Mouse (Mus musculus) intestine, postnatal 0 days (tissue): Measurements from ENCODE around the gene Fam131c. TPM values are rescaled to one million over a fixed set of nuclear protein-coding genes. Genes with fewer than 3 reads are reported as not detected.

Experiments used
- ATAC-seq: fragments of 200-750 bp; cut with Nextera tagmentation; 2 replicates; pipeline ENCODE4 v1.8.0; 2017; ENCODE audit warnings: mild to moderate bottlenecking, moderate TSS enrichment, moderate library complexity
- H3K27ac ChIP-seq: fragments of 300-500 bp; sonication (generic); 2 replicates; pipeline ENCODE4 v1.5.1; 2014; ENCODE audit warnings: mild to moderate bottlenecking, low read depth, low read length, moderate library complexity
- H3K27me3 ChIP-seq: fragments of 300-500 bp; sonication (generic); replicated peaks from 2 replicates; pipeline ENCODE4 v1.6.1; 2014; ENCODE audit warnings: low read length, mixed read lengths; ENCODE audit not compliant: control insufficient read depth, insufficient read depth
- H3K36me3 ChIP-seq: fragments of 300-500 bp; sonication (generic); 2 replicates; pipeline ENCODE4 v1.6.1; 2014; ENCODE audit warnings: mild to moderate bottlenecking, moderate library complexity; ENCODE audit not compliant: control insufficient read depth, insufficient read depth
- H3K4me1 ChIP-seq: fragments of 300-500 bp; sonication (generic); replicated peaks from 2 replicates; pipeline ENCODE4 v1.6.1; 2014; ENCODE audit warnings: antibody characterized with exemption, low read length, mixed read lengths; ENCODE audit not compliant: control insufficient read depth, insufficient read depth
- H3K4me2 ChIP-seq: fragments of 300-500 bp; sonication (generic); replicated peaks from 2 replicates; pipeline ENCODE4 v1.6.1; 2014; ENCODE audit warnings: low read depth, mild to moderate bottlenecking, moderate library complexity
- H3K4me3 ChIP-seq: fragments of 300-500 bp; sonication (generic); 2 replicates; pipeline ENCODE4 v1.5.1; 2014; ENCODE audit warnings: low read depth, low read length
- H3K9ac ChIP-seq: fragments of 300-500 bp; sonication (generic); 2 replicates; pipeline ENCODE4 v1.6.1; 2014; ENCODE audit warnings: mild to moderate bottlenecking, low read depth, low read length
- H3K9me3 ChIP-seq: fragments of 300-500 bp; sonication (generic); 2 replicates; pipeline ENCODE4 v1.6.1; 2016; ENCODE audit warnings: mixed run types; ENCODE audit not compliant: control insufficient read depth
- CTCF ChIP-seq: sonication (generic); IDR thresholded peaks from 2 replicates; pipeline ENCODE4 v1.5.1; 2016; ENCODE audit warnings: low read depth, mild to moderate bottlenecking, control low read depth, antibody characterized with exemption, moderate library complexity
- WGBS: fragments of 180-500 bp; shearing (Covaris S2); extraction: QIAGEN DNeasy Blood & Tissue Kit; methylation state at CpG from one replicate; pipeline ENCODE4 v1.1.7; 2014; 5-methylcytosine and 5-hydroxymethylcytosine counted together
- polyA plus RNA-seq: library from polyadenylated mRNA; unstranded; fragments of >200 nt; fragmentation: Nextera tagmentation; extraction: Ambion mirVana; gene quantifications from 2 replicates; pipeline ENCODE4 v1.2.1, GENCODE M21; 2015

The Fam131c gene
- polyA plus RNA-seq, 1 experiment from 2014 or later = 1.4 TPM

DNA sequence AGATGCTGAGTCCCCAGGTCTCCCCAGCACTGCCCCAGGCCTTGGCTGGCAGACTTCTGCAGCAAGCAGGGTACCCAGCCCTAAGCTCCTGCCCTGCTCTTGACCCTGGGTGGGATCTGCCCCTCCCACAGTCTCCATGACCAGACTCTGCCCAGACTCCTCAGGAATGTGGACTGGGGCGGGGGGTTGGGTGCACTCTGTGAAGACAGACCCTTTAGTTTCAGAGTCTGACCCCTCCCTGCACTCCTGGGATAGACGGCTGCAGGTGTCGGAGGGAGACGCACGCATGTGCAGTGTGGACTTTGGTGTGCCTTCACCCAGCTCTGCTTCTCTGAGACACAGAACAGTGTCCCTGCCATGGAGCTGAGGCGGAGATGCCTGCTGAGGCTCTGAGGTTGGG is 30.0 kb upstream of the Fam131c start:
- Histone ChIP-seq H3K4me1 (0 out of 2 replicates have a peak, but pooled peaks cover 3% of the 10 kb centered on the region), H3K27me3 (no peaks in the 10 kb centered on the region), H3K9ac (no peak overlapping the region), H3K4me3 (no peak overlapping the region), H3K9me3 (no peaks in the 10 kb centered on the region), H3K36me3 (no peaks in the 10 kb centered on the region), H3K27ac (0 out of 2 replicates have a peak overlapping the region, but pooled peaks have one; percentile 8), H3K4me2 (peak overlapping the region; percentile 17; the same call in 1 of the 2 replicates)
- TF ChIP-seq CTCF = no peak
- peak; percentile 10; the same call in 1 of the 2 replicates for ATAC-seq
- 16% methylated on average over 6 of the region's 6 CpGs for WGBS

DNA sequence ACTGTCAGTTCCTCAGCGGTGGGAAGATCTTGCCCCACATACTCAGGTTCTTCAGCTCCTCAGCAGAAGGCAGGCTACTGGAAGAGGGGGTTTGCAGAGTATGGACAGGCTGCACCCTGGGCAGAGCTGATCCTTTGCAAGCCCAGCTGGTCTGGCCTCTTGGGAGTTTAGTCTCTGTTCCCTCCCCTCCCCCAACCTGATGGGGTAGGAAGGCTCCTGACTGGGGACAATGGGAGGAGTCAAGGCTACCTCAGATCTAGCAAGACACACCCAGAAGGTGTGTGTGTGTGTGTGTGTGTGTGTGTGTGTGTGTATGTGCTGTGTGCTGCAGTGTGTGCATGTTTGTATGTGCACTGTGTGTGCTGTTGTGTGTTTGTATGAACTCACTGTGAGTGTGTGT is 29.2 kb upstream of the Fam131c start:
- no peak for TF ChIP-seq CTCF
- Histone ChIP-seq H3K27me3 (no peaks in the 10 kb centered on the region), H3K36me3 (no peaks in the 10 kb centered on the region), H3K4me2 (no peak overlapping the region), H3K4me1 (0 out of 2 replicates have a peak, but pooled peaks cover 3% of the 10 kb centered on the region), H3K9me3 (no peaks in the 10 kb centered on the region), H3K4me3 (no peak overlapping the region), H3K9ac (no peak overlapping the region), H3K27ac (no peak overlapping the region)
- WGBS = 14% methylated on average over 1 of the region's 1 CpGs
- peak; percentile 37; the same call in 1 of the 2 replicates for ATAC-seq

DNA sequence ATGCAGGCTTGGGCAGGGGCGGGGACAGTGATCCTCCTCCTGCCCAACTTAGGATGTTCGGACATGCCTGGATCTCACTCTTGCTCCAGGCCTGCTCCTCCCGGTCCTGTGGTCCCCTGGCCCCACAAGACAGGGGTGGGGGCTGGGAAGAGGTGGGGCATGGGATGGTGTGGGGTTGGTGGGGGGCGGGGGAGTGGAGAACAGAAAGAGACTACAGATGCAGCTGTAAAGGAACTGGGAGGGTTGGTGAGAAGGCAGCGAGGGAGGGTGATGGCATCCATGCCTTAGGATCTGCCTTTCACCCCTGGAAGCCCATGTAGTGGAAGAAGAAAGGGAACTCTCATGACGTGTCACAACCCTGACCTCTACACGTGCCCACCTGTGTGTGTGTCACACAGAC is 26.5 kb upstream of the Fam131c start:
- no peak overlapping the region for H3K4me2 ChIP-seq
- TF ChIP-seq CTCF = no peak
- H3K27ac ChIP-seq = no peak overlapping the region
- no peaks in the 10 kb centered on the region for H3K9me3 ChIP-seq
- ATAC-seq = no peak
- H3K36me3 ChIP-seq = no peaks in the 10 kb centered on the region
- H3K4me1 ChIP-seq = 0 out of 2 replicates have a peak, but pooled peaks cover 3% of the 10 kb centered on the region
- H3K9ac ChIP-seq = no peak overlapping the region
- H3K4me3 ChIP-seq = no peak overlapping the region
- no peaks in the 10 kb centered on the region for H3K27me3 ChIP-seq
- 69% methylated on average over 7 of the region's 7 CpGs for WGBS

DNA sequence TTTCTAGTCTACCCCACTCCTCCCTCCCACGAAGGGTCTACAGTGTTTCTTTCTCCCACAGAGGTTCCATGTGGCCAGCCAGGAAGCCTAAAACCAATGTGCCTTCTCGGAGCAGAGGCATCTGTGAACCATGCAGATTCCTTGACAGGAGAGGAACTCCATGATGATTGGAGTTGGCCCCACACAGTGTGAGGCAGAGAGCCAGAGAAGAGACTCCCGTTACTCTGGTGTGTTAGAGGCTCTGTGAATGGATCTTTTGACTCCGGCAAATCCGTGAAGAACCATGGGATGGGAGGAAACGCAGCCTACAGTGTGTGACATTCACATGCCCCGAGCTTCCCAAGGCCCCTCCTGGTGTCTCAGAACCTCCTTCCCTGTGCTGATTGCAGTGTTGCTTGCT is 24.5 kb upstream of the Fam131c start:
- Histone ChIP-seq H3K27me3 (no peaks in the 10 kb centered on the region), H3K9ac (no peak overlapping the region)

DNA sequence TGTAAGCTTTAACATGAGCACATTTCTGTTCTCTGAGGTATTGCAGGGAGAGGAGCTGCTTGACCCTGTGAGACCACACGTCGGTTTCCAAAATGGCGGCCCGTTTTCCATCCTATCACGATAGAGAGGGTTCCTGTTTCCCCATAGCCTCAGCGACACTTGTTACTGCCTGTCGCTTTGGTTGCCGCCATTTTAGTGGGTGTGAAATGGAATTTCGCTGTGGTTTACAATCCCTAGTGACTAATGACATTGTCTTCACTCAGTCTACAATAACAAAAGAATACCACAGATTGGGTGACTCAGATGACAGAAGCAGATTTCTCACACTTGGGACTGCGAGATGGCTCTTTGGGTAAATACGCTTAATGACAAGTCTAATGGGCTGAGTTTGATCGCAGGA is 22.8 kb upstream of the Fam131c start:
- Histone ChIP-seq H3K9ac (no peak overlapping the region), H3K9me3 (no peaks in the 10 kb centered on the region), H3K36me3 (no peaks in the 10 kb centered on the region), H3K27ac (no peak overlapping the region), H3K4me1 (peaks cover 5% of the 10 kb centered on the region), H3K27me3 (no peaks in the 10 kb centered on the region), H3K4me2 (no peak overlapping the region), H3K4me3 (no peak overlapping the region)
- no peak for TF ChIP-seq CTCF
- 90% methylated on average over 12 of the region's 12 CpGs for WGBS
- no peak for ATAC-seq

More for the DNA sequence above, 24.5 kb upstream of the Fam131c start:
- TF ChIP-seq CTCF = no peak
- Histone ChIP-seq H3K4me1 (peaks cover 7% of the 10 kb centered on the region), H3K4me3 (no peak overlapping the region), H3K27ac (no peak overlapping the region), H3K4me2 (no peak overlapping the region), H3K36me3 (no peaks in the 10 kb centered on the region), H3K9me3 (no peaks in the 10 kb centered on the region)
- WGBS = 61% methylated on average over 7 of the region's 7 CpGs
- no peak for ATAC-seq

DNA sequence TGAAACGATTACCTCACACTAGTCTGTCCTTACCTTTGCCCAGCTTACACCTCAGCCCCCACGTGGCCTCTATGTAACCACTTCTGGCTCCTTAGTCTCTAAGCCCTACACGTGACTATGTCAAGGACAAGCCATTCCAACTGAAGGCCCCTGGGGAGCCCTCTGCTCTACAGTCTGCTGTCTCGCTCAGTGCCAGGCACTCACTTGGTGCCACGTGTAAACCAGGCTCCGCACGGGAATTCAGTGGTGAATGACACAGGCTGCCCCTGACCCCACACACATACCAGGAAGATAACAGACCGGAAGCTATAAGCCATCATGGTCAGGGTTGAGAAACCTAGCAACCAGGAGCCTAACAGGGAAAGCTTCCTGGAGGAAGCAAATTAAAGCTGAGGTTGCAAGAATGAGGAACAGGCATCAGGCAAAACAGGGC is 20.6 kb upstream of the Fam131c start:
- peak; percentile 94 for ATAC-seq
- WGBS = 20% methylated on average over 8 of the region's 8 CpGs
- peaks cover 5% of the 10 kb centered on the region for H3K4me1 ChIP-seq
- H3K27me3 ChIP-seq = no peaks in the 10 kb centered on the region
- H3K36me3 ChIP-seq = no peaks in the 10 kb centered on the region
- H3K4me2 ChIP-seq = no peak overlapping the region
- H3K27ac ChIP-seq = peak overlapping the region; percentile 77; the same call in 1 of the 2 replicates
- H3K9ac ChIP-seq = no peak overlapping the region
- no peaks in the 10 kb centered on the region for H3K9me3 ChIP-seq
- no peak for TF ChIP-seq CTCF
- H3K4me3 ChIP-seq = no peak overlapping the region

DNA sequence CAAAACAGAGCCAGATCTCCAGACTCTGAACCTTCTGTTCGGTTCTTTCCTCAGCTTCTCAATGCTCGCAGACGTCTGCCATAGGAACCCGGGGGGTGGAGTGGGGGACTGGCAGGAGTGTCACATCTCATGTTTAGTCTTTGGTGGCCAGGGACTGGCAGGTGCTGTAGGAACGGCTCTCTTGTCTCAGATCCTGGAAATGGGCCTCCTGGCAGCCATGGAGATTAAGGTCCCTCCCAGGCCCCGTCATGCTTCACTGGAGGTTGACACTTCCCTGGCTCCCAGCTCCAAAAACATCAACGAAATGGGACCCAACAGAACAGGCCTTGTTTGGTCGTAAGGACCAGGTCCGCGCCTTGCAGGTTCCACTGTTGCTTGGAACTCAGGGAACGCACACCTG is 19.4 kb upstream of the Fam131c start:
- no peaks in the 10 kb centered on the region for H3K36me3 ChIP-seq
- no peak for TF ChIP-seq CTCF
- peaks cover 11% of the 10 kb centered on the region for H3K4me1 ChIP-seq
- no peaks in the 10 kb centered on the region for H3K9me3 ChIP-seq
- H3K4me2 ChIP-seq = no peak overlapping the region
- ATAC-seq = no peak
- H3K27me3 ChIP-seq = no peaks in the 10 kb centered on the region
- H3K9ac ChIP-seq = no peak overlapping the region
- no peak overlapping the region for H3K27ac ChIP-seq
- WGBS = 80% methylated on average over 11 of the region's 11 CpGs
- H3K4me3 ChIP-seq = no peak overlapping the region
